Mouse (Mus musculus) forebrain, embryonic 15.5 days (tissue): Measurements from ENCODE around the gene Gm49361. TPM values are rescaled to one million over a fixed set of nuclear protein-coding genes. Genes with fewer than 3 reads are reported as not detected.
"Not testable (repeated sequence)": the region's sequence is repeated elsewhere in the genome, so short reads cannot be mapped to it uniquely, and the experiment has no call there.

Source experiments
- ATAC-seq: fragments of 200-750 bp; cut with Nextera tagmentation; replicated peaks from 2 replicates; pipeline ENCODE4 v1.8.0; 2017; ENCODE audit warnings: mild to moderate bottlenecking, moderate TSS enrichment, moderate library complexity
- H3K27ac ChIP-seq: fragments of 300-500 bp; sonication (generic); replicated peaks from 2 replicates; pipeline ENCODE4 v1.5.1; 2015; ENCODE audit warnings: mild to moderate bottlenecking, inconsistent platforms
- H3K27me3 ChIP-seq: fragments of 300-500 bp; sonication (generic); 2 replicates; pipeline ENCODE4 v1.6.1; 2015; ENCODE audit warnings: inconsistent platforms
- H3K36me3 ChIP-seq: fragments of 300-500 bp; sonication (generic); 2 replicates; pipeline ENCODE4 v1.6.1; 2015; ENCODE audit warnings: mild to moderate bottlenecking, inconsistent platforms
- H3K4me1 ChIP-seq: fragments of 300-500 bp; sonication (generic); 2 replicates; pipeline ENCODE4 v1.6.1; 2015; ENCODE audit warnings: inconsistent platforms
- H3K4me2 ChIP-seq: fragments of 300-500 bp; sonication (generic); replicated peaks from 2 replicates; pipeline ENCODE4 v1.6.1; 2015; ENCODE audit warnings: mild to moderate bottlenecking, inconsistent platforms
- H3K4me3 ChIP-seq: fragments of 300-500 bp; sonication (generic); 2 replicates; pipeline ENCODE4 v1.5.1; 2015; ENCODE audit warnings: mild to moderate bottlenecking, inconsistent platforms
- H3K9ac ChIP-seq: fragments of 300-500 bp; sonication (generic); replicated peaks from 2 replicates; pipeline ENCODE4 v1.6.1; 2015; ENCODE audit warnings: mild to moderate bottlenecking, inconsistent platforms
- H3K9me3 ChIP-seq: fragments of 300-500 bp; sonication (generic); 2 replicates; pipeline ENCODE4 v1.6.1; 2016; ENCODE audit warnings: inconsistent platforms
- WGBS: fragments of 180-500 bp; shearing (Covaris S2); methylation state at CpG from one replicate; pipeline ENCODE4 v1.1.7; 2015; ENCODE audit warnings: mixed read lengths; 5-methylcytosine and 5-hydroxymethylcytosine counted together
- polyA plus RNA-seq: library from polyadenylated mRNA; unstranded; fragments of >200 nt; fragmentation: Nextera tagmentation; extraction: Ambion mirVana; gene quantifications from 2 replicates; pipeline ENCODE4 v1.2.1, GENCODE M21; 2015

The Gm49361 gene
- polyA plus RNA-seq, 1 experiment from 2014 or later: not detected

GRCm38 (mm10) chr14:57684579-57684978 is 61.3 kb downstream of the Gm49361 start:
- H3K4me1 ChIP-seq: no peaks in the 10 kb centered on the region
- no peak overlapping the region for H3K4me2 ChIP-seq
- WGBS: 5% methylated on average over 1 of the region's 1 CpGs
- H3K27me3 ChIP-seq: no peaks in the 10 kb centered on the region
- no peak overlapping the region for H3K9ac ChIP-seq
- peak; percentile 64; the same call in 1 of the 2 replicates for ATAC-seq
- H3K27ac ChIP-seq: no peak overlapping the region
- no peaks in the 10 kb centered on the region for H3K9me3 ChIP-seq
- no peaks in the 10 kb centered on the region for H3K36me3 ChIP-seq
- no peak overlapping the region for H3K4me3 ChIP-seq

GRCm38 (mm10) chr14:57682751-57683150 is 63.2 kb downstream of the Gm49361 start:
- Histone ChIP-seq H3K27ac (no peak overlapping the region), H3K4me3 (no peak overlapping the region), H3K36me3 (no peaks in the 10 kb centered on the region), H3K9me3 (no peaks in the 10 kb centered on the region), H3K4me2 (no peak overlapping the region), H3K27me3 (no peaks in the 10 kb centered on the region), H3K9ac (no peak overlapping the region), H3K4me1 (no peaks in the 10 kb centered on the region)
- WGBS: 87% methylated on average over 4 of the region's 4 CpGs
- ATAC-seq: no peak

- Histone ChIP-seq H3K9ac (no peak overlapping the region), H3K4me2 (no peak overlapping the region), H3K36me3 (no peaks in the 10 kb centered on the region), H3K27ac (no peak overlapping the region), H3K4me1 (no peaks in the 10 kb centered on the region), H3K4me3 (no peak overlapping the region), H3K9me3 (no peaks in the 10 kb centered on the region), H3K27me3 (no peaks in the 10 kb centered on the region)
- WGBS: 46% methylated on average over 5 of the region's 5 CpGs
- ATAC-seq: peak; percentile 88
These were observed 65.9 kb downstream of the Gm49361 start for GRCm38 (mm10) chr14:57679958-57680535.

GRCm38 (mm10) chr14:57679523-57679922 is 66.4 kb downstream of the Gm49361 start:
- no peaks in the 10 kb centered on the region for H3K9me3 ChIP-seq
- ATAC-seq: peak; percentile 48; the same call in 1 of the 2 replicates
- WGBS: 40% methylated on average over 1 of the region's 1 CpGs
- no peak overlapping the region for H3K4me3 ChIP-seq
- no peaks in the 10 kb centered on the region for H3K4me1 ChIP-seq
- H3K27me3 ChIP-seq: no peaks in the 10 kb centered on the region
- no peak overlapping the region for H3K9ac ChIP-seq
- H3K27ac ChIP-seq: no peak overlapping the region
- H3K4me2 ChIP-seq: no peak overlapping the region
- no peaks in the 10 kb centered on the region for H3K36me3 ChIP-seq

- WGBS: 54% methylated on average over 2 of the region's 2 CpGs
These were observed 70.4 kb downstream of the Gm49361 start for GRCm38 (mm10) chr14:57675481-57675880.

GRCm38 (mm10) chr14:57665628-57665950 is 80.3 kb downstream of the Gm49361 start:
- 12% methylated on average over 10 of the region's 10 CpGs for WGBS

More at GRCm38 (mm10) chr14:57675481-57675880, 70.4 kb downstream of the Gm49361 start:
- Histone ChIP-seq H3K27me3 (no peaks in the 10 kb centered on the region), H3K4me1 (no peaks in the 10 kb centered on the region), H3K4me3 (no peak overlapping the region), H3K4me2 (no peak overlapping the region), H3K9ac (no peak overlapping the region), H3K36me3 (no peaks in the 10 kb centered on the region), H3K9me3 (no peaks in the 10 kb centered on the region), H3K27ac (no peak overlapping the region)
- no peak for ATAC-seq

GRCm38 (mm10) chr14:57664822-57665627 is 80.9 kb downstream of the Gm49361 start, which contains the start of gene Xpo4:
Gene Xpo4, minus strand, starts transcription at chr14:57665430.
- Histone ChIP-seq H3K27me3 (no peaks in the 10 kb centered on the region), H3K9ac (peak within 1 kb of the TSS; percentile 90), H3K36me3 (no peaks in the 10 kb centered on the region), H3K9me3 (no peaks in the 10 kb centered on the region), H3K27ac (peak within 1 kb of the TSS; percentile 96), H3K4me3 (peak within 1 kb of the TSS; percentile 82), H3K4me2 (peak within 1 kb of the TSS; percentile 85), H3K4me1 (peaks cover 30% of the 10 kb centered on the region)
- ATAC-seq: peak; percentile 97
- WGBS: under 1% methylated on average over 73 of the region's 80 CpGs

More at GRCm38 (mm10) chr14:57665628-57665950, 80.3 kb downstream of the Gm49361 start:
- Histone ChIP-seq H3K36me3 (no peaks in the 10 kb centered on the region), H3K9ac (peak overlapping the region; percentile 90), H3K4me2 (peak overlapping the region; percentile 85), H3K27ac (peak overlapping the region; percentile 96), H3K4me3 (peak overlapping the region; percentile 82), H3K4me1 (peaks cover 30% of the 10 kb centered on the region), H3K27me3 (no peaks in the 10 kb centered on the region), H3K9me3 (no peaks in the 10 kb centered on the region)
- ATAC-seq: no peak

GRCm38 (mm10) chr14:57664311-57664821 is 81.5 kb downstream of the Gm49361 start:
- 0% methylated on average over 19 of the region's 19 CpGs for WGBS
- Histone ChIP-seq H3K4me1 (peaks cover 30% of the 10 kb centered on the region), H3K4me3 (peak overlapping the region; percentile 82), H3K27me3 (no peaks in the 10 kb centered on the region), H3K9ac (peak overlapping the region; percentile 90), H3K27ac (peak overlapping the region; percentile 96), H3K36me3 (no peaks in the 10 kb centered on the region), H3K4me2 (peak overlapping the region; percentile 85), H3K9me3 (no peaks in the 10 kb centered on the region)
- peak; percentile 71 for ATAC-seq

GRCm38 (mm10) chr14:57663630-57664029 is 82.3 kb downstream of the Gm49361 start:
- Histone ChIP-seq H3K4me2 (peak overlapping the region; percentile 85), H3K4me1 (peaks cover 30% of the 10 kb centered on the region), H3K27me3 (no peaks in the 10 kb centered on the region), H3K36me3 (no peaks in the 10 kb centered on the region), H3K9me3 (no peaks in the 10 kb centered on the region), H3K27ac (no peak overlapping the region), H3K9ac (peak overlapping the region; percentile 90; the same call in 1 of the 2 replicates), H3K4me3 (peak overlapping the region; percentile 82)
- WGBS: 36% methylated on average over 1 of the region's 1 CpGs
- no peak for ATAC-seq

- no peaks in the 10 kb centered on the region for H3K36me3 ChIP-seq
- ATAC-seq: no peak
- no peaks in the 10 kb centered on the region for H3K9me3 ChIP-seq
- no peak overlapping the region for H3K9ac ChIP-seq
- no peak overlapping the region for H3K4me3 ChIP-seq
- H3K27me3 ChIP-seq: no peaks in the 10 kb centered on the region
- H3K27ac ChIP-seq: no peak overlapping the region
- no peak overlapping the region for H3K4me2 ChIP-seq
- H3K4me1 ChIP-seq: peaks cover 7% of the 10 kb centered on the region; the same call in 1 of the 2 replicates
- WGBS: 97% methylated on average over 4 of the region's 4 CpGs
These were observed 87.6 kb downstream of the Gm49361 start for GRCm38 (mm10) chr14:57658301-57658700.

GRCm38 (mm10) chr14:57657500-57657899 is 88.4 kb downstream of the Gm49361 start:
- ATAC-seq: no peak
- no peaks in the 10 kb centered on the region for H3K9me3 ChIP-seq
- no peaks in the 10 kb centered on the region for H3K4me1 ChIP-seq
- H3K36me3 ChIP-seq: no peaks in the 10 kb centered on the region
- no peak overlapping the region for H3K27ac ChIP-seq
- no peaks in the 10 kb centered on the region for H3K27me3 ChIP-seq
- no peak overlapping the region for H3K4me2 ChIP-seq
- no peak overlapping the region for H3K4me3 ChIP-seq
- no peak overlapping the region for H3K9ac ChIP-seq
- WGBS: 91% methylated on average over 2 of the region's 2 CpGs

- H3K9me3 ChIP-seq, H3K9ac ChIP-seq, H3K4me2 ChIP-seq, H3K4me1 ChIP-seq, ATAC-seq, H3K4me3 ChIP-seq, H3K36me3 ChIP-seq, H3K27me3 ChIP-seq, H3K27ac ChIP-seq: not testable (repeated sequence)
- WGBS: 93% methylated on average over 3 of the region's 3 CpGs
These were observed 89.4 kb downstream of the Gm49361 start for GRCm38 (mm10) chr14:57656519-57656918.
